ENCODE assay signal across 20 mouse cellular contexts in genomic region chr17:26710049-26710448, GRCm38 (mm10). TPM values are rescaled to one million over a fixed set of nuclear protein-coding genes. Genes with fewer than 3 reads are reported as not detected.
A peak's percentile ranks its signal among the peaks of the same experiment; 100 is the strongest.
DNase-seq lines count a peak whose midpoint lies in the region; ATAC-seq and TF ChIP-seq lines count a peak whose summit lies in the region.
"Had no signal": no experiment of that assay in that cellular context is flagged by ENCODE, and none has a peak within 500 bp of the region (broad histone marks: within the 10 kb centered on the region; RNA-seq: fewer than 3 reads in every experiment).

No protein-coding gene starts in this region.

- no peaks in the 10 kb centered on the region for H3K36me3 ChIP-seq in heart, embryonic 16.5 days (ENCODE audit: control insufficient read depth, insufficient read depth)
- H3K36me3 ChIP-seq in heart, adult 2 months (ENCODE audit: control insufficient read depth, insufficient read depth, low read length): no peaks in the 10 kb centered on the region
- H3K36me3 ChIP-seq in stomach, embryonic 15.5 days: no peaks in the 10 kb centered on the region
- H3K36me3 ChIP-seq in stomach, postnatal 0 days (ENCODE audit: control insufficient read depth, insufficient read depth, low read length): no peaks in the 10 kb centered on the region
- no peaks in the 10 kb centered on the region for H3K36me3 ChIP-seq in liver, embryonic 12.5 days

- H3K4me2 ChIP-seq in heart, embryonic 16.5 days (ENCODE audit: low read depth, low read length): 0 out of 2 replicates have a peak overlapping the region, but pooled peaks have one; percentile 19
- no peak overlapping the region for H3K4me2 ChIP-seq in stomach, embryonic 15.5 days
- no peak overlapping the region for H3K4me2 ChIP-seq in stomach, postnatal 0 days (replicated peaks; ENCODE audit: low read depth)
- peak overlapping the region; percentile 45 for H3K4me2 ChIP-seq in liver, embryonic 12.5 days

- H3K27ac ChIP-seq in heart, embryonic 16.5 days (ENCODE audit: low read length): peak overlapping the region; percentile 3
- no peak overlapping the region for H3K27ac ChIP-seq in heart, adult 2 months
- H3K27ac ChIP-seq in stomach, embryonic 15.5 days: peak overlapping the region; percentile 22; the same call in 1 of the 2 replicates
- no peak overlapping the region for H3K27ac ChIP-seq in stomach, postnatal 0 days (replicated peaks)
- H3K27ac ChIP-seq in liver, embryonic 12.5 days: peak overlapping the region; percentile 84
- H3K27ac ChIP-seq: gastrocnemius, adult 2 months; macrophage had no signal

- H3K4me1 ChIP-seq in heart, embryonic 16.5 days (ENCODE audit: control insufficient read depth, insufficient read depth, low read length): peaks cover 26% of the 10 kb centered on the region
- peaks cover 6% of the 10 kb centered on the region for H3K4me1 ChIP-seq in heart, adult 2 months (ENCODE audit: control insufficient read depth, insufficient read depth, low read length)
- no peaks in the 10 kb centered on the region for H3K4me1 ChIP-seq in stomach, embryonic 15.5 days
- H3K4me1 ChIP-seq in stomach, postnatal 0 days (replicated peaks; ENCODE audit: control insufficient read depth, insufficient read depth): no peaks in the 10 kb centered on the region
- peaks cover 77% of the 10 kb centered on the region for H3K4me1 ChIP-seq in liver, embryonic 12.5 days

- peak overlapping the region; percentile 12; the same call in 1 of the 2 replicates for H3K9ac ChIP-seq in heart, embryonic 16.5 days (ENCODE audit: low read length)
- H3K9ac ChIP-seq in heart, adult 2 months (ENCODE audit: low read depth, low read length): no peak overlapping the region
- H3K9ac ChIP-seq in stomach, embryonic 15.5 days: no peak overlapping the region
- H3K9ac ChIP-seq in stomach, postnatal 0 days (ENCODE audit: low read length): no peak overlapping the region
- H3K9ac ChIP-seq in liver, embryonic 12.5 days: peak overlapping the region; percentile 25; the same call in 1 of the 2 replicates

- no peak for TF ChIP-seq EP300 in heart, adult 2 months (IDR thresholded peaks at IDR 0.05; ENCODE audit: insufficient read depth, low read depth, low read length)
- no peak for TF ChIP-seq EP300 in stomach, postnatal 0 days (optimal IDR thresholded peaks at IDR 0.05)

- ATAC-seq in heart, embryonic 16.5 days (replicated peaks; ENCODE audit: extremely low read depth, insufficient read depth, low FRiP score): no peak
- no peak for ATAC-seq in stomach, embryonic 15.5 days (ENCODE audit: insufficient read depth, low FRiP score, low read depth)
- ATAC-seq in stomach, postnatal 0 days (ENCODE audit: low FRiP score, low TSS enrichment): no peak
- ATAC-seq in liver, embryonic 12.5 days: peak; percentile 67
- ATAC-seq: CD4-positive, CD25-positive, alpha-beta regulatory T cell, adult 4 months; forebrain, embryonic 16.5 days; inflammation-experienced regulatory T-cells, adult 6 months had no signal

- intact Hi-C loops in heart, adult 2 months (cut with DNase I): loop anchor here (5.0 kb wide), 2 partner anchors 33 to 458 kb away; partner anchors contain the start of gene Luc7l

- DNase-seq in heart, adult 2 months: no peak
- no peak for DNase-seq in stomach, postnatal 0 days (ENCODE audit: low spot score)
- DNase-seq in testis, postnatal 14 days (ENCODE audit: low spot score): peak; percentile 79
- no peak for DNase-seq in c-Kit-positive CD71-positive TER-119-positive erythroid progenitor cells, embryonic 14.5 days (ENCODE audit: low spot score)
- DNase-seq: adrenal gland, postnatal 10 days; cerebellum, adult 9-11 months; embryo, embryonic 11 days; gastrocnemius, adult 2 months; heart, postnatal 36 days; kidney, postnatal 10 days; midbrain, embryonic 14.5 days; right cerebral cortex, postnatal 14 days; thymus, adult 18-20 months had no signal

- WGBS in heart, embryonic 16.5 days: 20% methylated on average over 6 of the region's 6 CpGs
- 40% methylated on average over 6 of the region's 6 CpGs for WGBS in heart, adult 2 months
- WGBS in stomach, embryonic 15.5 days: 48% methylated on average over 6 of the region's 6 CpGs
- WGBS in stomach, postnatal 0 days: 36% methylated on average over 6 of the region's 6 CpGs
- WGBS in liver, embryonic 12.5 days (ENCODE audit: insufficient replicate concordance): 14% methylated on average over 6 of the region's 6 CpGs

- no peaks in the 10 kb centered on the region for H3K79me2 ChIP-seq in heart, adult 2 months (replicated peaks; ENCODE audit: control insufficient read depth, insufficient read depth, low read length)

- no peaks in the 10 kb centered on the region for H3K27me3 ChIP-seq in heart, embryonic 16.5 days (ENCODE audit: control insufficient read depth, insufficient read depth, low read length)
- H3K27me3 ChIP-seq in heart, adult 2 months (ENCODE audit: control insufficient read depth, insufficient read depth, low read length): no peaks in the 10 kb centered on the region
- H3K27me3 ChIP-seq in stomach, embryonic 15.5 days (replicated peaks): no peaks in the 10 kb centered on the region
- H3K27me3 ChIP-seq in stomach, postnatal 0 days (ENCODE audit: control insufficient read depth, insufficient read depth, low read length): no peaks in the 10 kb centered on the region
- no peaks in the 10 kb centered on the region for H3K27me3 ChIP-seq in liver, embryonic 12.5 days (replicated peaks)

- H3K4me3 ChIP-seq in heart, embryonic 16.5 days (ENCODE audit: low read length): no peak overlapping the region
- no peak overlapping the region for H3K4me3 ChIP-seq in heart, adult 2 months
- no peak overlapping the region for H3K4me3 ChIP-seq in stomach, embryonic 15.5 days (replicated peaks)
- H3K4me3 ChIP-seq in stomach, postnatal 0 days (ENCODE audit: low read depth, low read length): no peak overlapping the region
- no peak overlapping the region for H3K4me3 ChIP-seq in liver, embryonic 12.5 days
- H3K4me3 ChIP-seq: gastrocnemius, adult 2 months had no signal

- TF ChIP-seq POLR2A in heart, adult 2 months (IDR thresholded peaks at IDR 0.05; ENCODE audit: insufficient read depth, low read depth, low read length): no peak

- H3K9me3 ChIP-seq in heart, embryonic 16.5 days (replicated peaks; ENCODE audit: control insufficient read depth, low read length): no peaks in the 10 kb centered on the region
- H3K9me3 ChIP-seq in stomach, embryonic 15.5 days: no peaks in the 10 kb centered on the region
- no peaks in the 10 kb centered on the region for H3K9me3 ChIP-seq in stomach, postnatal 0 days (ENCODE audit: control insufficient read depth, low read length)
- no peaks in the 10 kb centered on the region for H3K9me3 ChIP-seq in liver, embryonic 12.5 days (replicated peaks)

- TF ChIP-seq CTCF in heart, adult 2 months (IDR thresholded peaks at IDR 0.05): no peak
- no peak for TF ChIP-seq CTCF in stomach, postnatal 0 days (IDR thresholded peaks at IDR 0.05; ENCODE audit: low read depth)

RNA-seq across cellular contexts. Expression of gene Crebrf, which starts 5.4 kb away (rescaled TPM):
- 5.9 and 6.4 TPM in 2 replicates for polyA plus RNA-seq in heart, embryonic 16.5 days (2015; fragmentation: Nextera tagmentation; extraction: Ambion mirVana)
- 10 to 100 TPM; 63.5 to 72.9 TPM for total RNA-seq in heart, adult 2 months (2021)
- 6.1 and 10.7 TPM in 2 replicates for polyA plus RNA-seq in heart, adult 2 months (2012; rRNA removed)
- 8.1 and 10.1 TPM in 2 replicates for polyA plus RNA-seq in stomach, embryonic 15.5 days (2015; fragmentation: Nextera tagmentation; extraction: Ambion mirVana)
- 6.1 and 9.3 TPM in 2 replicates for polyA plus RNA-seq in stomach, postnatal 0 days (2015; fragmentation: Nextera tagmentation; extraction: Ambion mirVana)
- 1.7 and 2.1 TPM in 2 replicates for polyA plus RNA-seq in liver, embryonic 12.5 days (2016; fragmentation: Nextera tagmentation; extraction: Ambion mirVana)

RNA-seq across cellular contexts. Expression of gene Atp6v0e, which starts 47.0 kb away (rescaled TPM):
- 216 and 249 TPM in 2 replicates for polyA plus RNA-seq in heart, embryonic 16.5 days (2015; fragmentation: Nextera tagmentation; extraction: Ambion mirVana)
- total RNA-seq in heart, adult 2 months (2021): 10 to 100 TPM; 60.9 to 67.2 TPM
- polyA plus RNA-seq in heart, adult 2 months (2012; rRNA removed): 143 and 187 TPM in 2 replicates
- polyA plus RNA-seq in stomach, embryonic 15.5 days (2015; fragmentation: Nextera tagmentation; extraction: Ambion mirVana): 231 and 255 TPM in 2 replicates
- polyA plus RNA-seq in stomach, postnatal 0 days (2015; fragmentation: Nextera tagmentation; extraction: Ambion mirVana): 334 and 340 TPM in 2 replicates
- polyA plus RNA-seq in liver, embryonic 12.5 days (2016; fragmentation: Nextera tagmentation; extraction: Ambion mirVana): 177 and 179 TPM in 2 replicates

Comparison
In these comparisons a context has a peak if more than half of its experiments do, and no peak if none do; other contexts are left out.
1. H3K27ac ChIP-seq: peak in heart, embryonic 16.5 days (single experiment), stomach, embryonic 15.5 days (single experiment) and liver, embryonic 12.5 days (single experiment); none in heart, adult 2 months (single experiment) and stomach, postnatal 0 days (single experiment).
2. H3K9ac ChIP-seq: peak in heart, embryonic 16.5 days (single experiment) and liver, embryonic 12.5 days (single experiment); none in heart, adult 2 months (single experiment), stomach, embryonic 15.5 days (single experiment) and stomach, postnatal 0 days (single experiment).
3. H3K4me2 ChIP-seq: peak in heart, embryonic 16.5 days (single experiment) and liver, embryonic 12.5 days (single experiment); none in stomach, embryonic 15.5 days (single experiment) and stomach, postnatal 0 days (single experiment).